Mouse (Mus musculus): ENCODE measurements around the gene Syndig1.
A peak's percentile ranks its signal among the peaks of the same experiment; 100 is the strongest.

The Syndig1 gene

GRCm38 (mm10) chr2:149980419-149980818, 151.4 kb downstream of the Syndig1 start:
- DNase-seq (ENCODE audit: low spot score in 2 of 2) = no peak

GRCm38 (mm10) chr2:149982466-149982865, 153.5 kb downstream of the Syndig1 start:
- DNase-seq (ENCODE audit: low spot score in 2 of 2) = no peak

GRCm38 (mm10) chr2:149983107-149983506, 154.1 kb downstream of the Syndig1 start:
- no peak for DNase-seq (ENCODE audit: low spot score in 2 of 2)

GRCm38 (mm10) chr2:149987610-149988009, 158.6 kb downstream of the Syndig1 start:
- peak in 1 of 2 experiments; percentile 25 for DNase-seq (ENCODE audit: low spot score in 2 of 2)

- no peak for DNase-seq (ENCODE audit: low spot score in 2 of 2)
Measured at GRCm38 (mm10) chr2:149991506-149991905, 162.5 kb downstream of the Syndig1 start.

- DNase-seq (ENCODE audit: low spot score in 2 of 2) = no peak
Measured at GRCm38 (mm10) chr2:149992921-149993320, 163.9 kb downstream of the Syndig1 start.

- no peak for DNase-seq (ENCODE audit: low spot score in 2 of 2)
Measured at GRCm38 (mm10) chr2:149996382-149996964, 167.5 kb downstream of the Syndig1 start.

- DNase-seq (ENCODE audit: low spot score in 2 of 2) = no peak
Measured at GRCm38 (mm10) chr2:149997657-149998056, 168.6 kb downstream of the Syndig1 start.

- DNase-seq (ENCODE audit: low spot score in 2 of 2) = no peak
Measured at GRCm38 (mm10) chr2:149998373-149999108, 169.5 kb downstream of the Syndig1 start.

GRCm38 (mm10) chr2:150000564-150000963, 171.6 kb downstream of the Syndig1 start:
- DNase-seq (ENCODE audit: low spot score in 2 of 2) = no peak

GRCm38 (mm10) chr2:150003499-150003898, 174.5 kb downstream of the Syndig1 start:
- no peak for DNase-seq (ENCODE audit: low spot score in 2 of 2)

GRCm38 (mm10) chr2:150012787-150013346, 183.9 kb downstream of the Syndig1 start:
- no peak for DNase-seq (ENCODE audit: low spot score in 2 of 2)

- no peak for DNase-seq (ENCODE audit: low spot score in 2 of 2)
Measured at GRCm38 (mm10) chr2:150013785-150014184, 184.8 kb downstream of the Syndig1 start.

GRCm38 (mm10) chr2:150016303-150016702, 187.3 kb downstream of the Syndig1 start:
- no peak for DNase-seq (ENCODE audit: low spot score in 2 of 2)

- DNase-seq (ENCODE audit: low spot score in 2 of 2) = no peak
Measured at GRCm38 (mm10) chr2:150020706-150021105, 191.7 kb downstream of the Syndig1 start.

GRCm38 (mm10) chr2:150023873-150024339, 194.9 kb downstream of the Syndig1 start:
- DNase-seq (ENCODE audit: low spot score in 2 of 2) = peak; percentile 29 to 39

GRCm38 (mm10) chr2:150043531-150043930, 214.5 kb downstream of the Syndig1 start:
- no peak for DNase-seq (ENCODE audit: low spot score in 2 of 2)
